Mouse (Mus musculus) CH12.LX (cell line): ENCODE data around the gene Pdzd2.

Source experiments
- JUN ChIP-seq: IDR thresholded peaks from 2 replicates; pipeline ENCODE4 v1.6.1; 2011; ENCODE audit warnings: low read depth, mild to moderate bottlenecking, low read length, improper control_type of control experiment, moderate library complexity; ENCODE audit not compliant: insufficient read depth
- MAFK ChIP-seq: IDR thresholded peaks from 2 replicates; pipeline ENCODE4 v1.6.1; 2011; ENCODE audit warnings: low read length, improper control_type of control experiment; ENCODE audit not compliant: insufficient replicate concordance
- MEF2A ChIP-seq: IDR thresholded peaks from 2 replicates; pipeline ENCODE4 v1.6.1; 2014; ENCODE audit warnings: low read depth, mild to moderate bottlenecking, inconsistent platforms, low read length, improper control_type of control experiment, borderline replicate concordance
- MYC ChIP-seq: IDR thresholded peaks from 2 replicates; pipeline ENCODE4 v1.6.1; 2011; ENCODE audit warnings: low read depth, mild to moderate bottlenecking, improper control_type of control experiment, low read length
- NRF1 ChIP-seq: IDR thresholded peaks from 2 replicates; pipeline ENCODE4 v1.6.1; 2014; ENCODE audit warnings: low read depth, mild to moderate bottlenecking, inconsistent platforms, low read length, improper control_type of control experiment, moderate library complexity
- POLR2A ChIP-seq: IDR thresholded peaks from 2 replicates; pipeline ENCODE4 v1.6.1; 2011; ENCODE audit warnings: low read depth, mild to moderate bottlenecking, improper control_type of control experiment, low read length
- USF2 ChIP-seq: conservative IDR thresholded peaks from 2 replicates; pipeline ENCODE4 v1.6.1; 2011; ENCODE audit warnings: low read depth, low read length, improper control_type of control experiment

DNA sequence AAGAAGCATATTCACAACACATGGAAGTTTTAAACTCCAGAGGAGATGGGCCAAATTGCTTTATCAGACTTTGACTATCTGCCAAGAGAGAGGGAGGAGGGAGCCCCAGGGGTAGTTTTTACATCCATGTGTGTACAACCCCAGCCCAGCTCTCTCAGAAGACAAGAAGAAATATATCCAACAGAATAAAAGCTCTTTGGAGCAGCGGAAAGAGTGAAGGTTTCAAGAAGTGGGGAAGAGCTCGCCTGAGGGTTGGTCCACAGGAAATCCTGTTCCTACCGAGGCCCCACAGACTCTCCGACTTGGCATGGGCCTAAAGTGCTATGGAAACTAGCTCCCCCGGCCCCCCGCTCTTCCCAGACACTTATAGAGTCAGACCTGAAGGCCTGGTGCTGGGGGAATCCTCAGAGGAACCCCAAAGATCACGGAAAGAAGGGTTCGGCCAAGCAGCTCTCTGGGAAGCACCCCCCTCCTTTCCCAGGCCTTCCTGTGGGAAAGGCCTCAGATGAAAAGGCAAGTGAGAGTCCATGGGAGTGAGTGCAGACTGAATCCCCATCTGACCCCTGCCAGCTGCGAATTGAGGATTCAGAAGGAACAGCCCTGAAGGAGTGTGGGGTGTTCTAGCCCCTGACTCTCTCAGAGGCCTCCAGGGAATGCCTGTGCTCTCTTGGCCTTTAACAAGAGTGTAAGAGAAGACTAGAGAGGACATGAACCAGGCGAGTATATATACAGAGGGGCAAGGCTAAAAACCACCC lies 134.3 kb downstream of the Pdzd2 start:
- TF ChIP-seq POLR2A (no peak), MEF2A (no peak), MAFK (no peak), USF2 (no peak), MYC (no peak), JUN (no peak), NRF1 (no peak)
